In genomic region chr14:79608286-79608685, GRCm38 (mm10) we compare ENCODE assay signal across 24 mouse cellular contexts. TPM values are rescaled to one million over a fixed set of nuclear protein-coding genes. Genes with fewer than 3 reads are reported as not detected.
DNase-seq lines count a peak whose midpoint lies in the region; ATAC-seq and TF ChIP-seq lines count a peak whose summit lies in the region.
"Had no signal": no experiment of that assay in that cellular context is flagged by ENCODE, and none has a peak within 500 bp of the region (broad histone marks: within the 10 kb centered on the region; RNA-seq: fewer than 3 reads in every experiment).

No protein-coding gene starts in this region.

- no peaks in the 10 kb centered on the region for H3K27me3 ChIP-seq in forebrain, embryonic 11.5 days (ENCODE audit: control insufficient read depth, insufficient read depth, low read length)
- H3K27me3 ChIP-seq: CH12.LX, Patski had no signal

- H3K9me3 ChIP-seq in forebrain, embryonic 11.5 days (ENCODE audit: control insufficient read depth, low read length): no peaks in the 10 kb centered on the region
- H3K9me3 ChIP-seq: G1E had no signal

- H3K9ac ChIP-seq in forebrain, embryonic 11.5 days (ENCODE audit: low read length): no peak overlapping the region

- peaks cover 9% of the 10 kb centered on the region; the same call in 1 of the 2 replicates for H3K36me3 ChIP-seq in forebrain, embryonic 11.5 days (ENCODE audit: control insufficient read depth, insufficient read depth, low read length)

- H3K4me1 ChIP-seq in forebrain, embryonic 11.5 days (replicated peaks; ENCODE audit: control insufficient read depth, insufficient read depth, low read length): no peaks in the 10 kb centered on the region

- WGBS in forebrain, embryonic 11.5 days: 95% methylated on average over 6 of the region's 6 CpGs

- ATAC-seq in forebrain, embryonic 11.5 days (replicated peaks; ENCODE audit: low FRiP score): no peak
- ATAC-seq: activated CD4-positive, CD25-positive, alpha-beta regulatory T cell, adult 4 months; CD4-positive, CD25-positive, alpha-beta regulatory T cell, adult 4 months; Patski had no signal

- H3K4me2 ChIP-seq in forebrain, embryonic 11.5 days (ENCODE audit: low read depth, low read length, severe bottlenecking): no peak overlapping the region

- H3K4me3 ChIP-seq in layer of hippocampus, adult 2 months: no peak overlapping the region
- H3K4me3 ChIP-seq in forebrain, embryonic 11.5 days (ENCODE audit: low read depth, low read length): no peak overlapping the region

- peak in 1 of 2 experiments; percentile 3 for DNase-seq in layer of hippocampus, adult 2 months (ENCODE audit: low spot score in 2 of 2)
- DNase-seq in layer of hippocampus, adult 9-10 months (ENCODE audit: low spot score): no peak
- peak; percentile 68 for DNase-seq in fat pad, adult 2 months (ENCODE audit: extremely low read depth, low read depth, low spot score)
- DNase-seq in gonadal fat pad, adult 2 months (ENCODE audit: low read depth): peak; percentile 56
- no peak for DNase-seq in forebrain, embryonic 11.5 days (ENCODE audit: low spot score)
- DNase-seq in embryo, embryonic 9.5 days (ENCODE audit: extremely low spot score): no peak
- DNase-seq: adrenal gland, adult 2 months; adrenal gland, adult 8-10 months; adrenal gland, postnatal 10 days; adrenal gland, postnatal 14 days; adrenal gland, postnatal 25 days; adrenal gland, postnatal 36 days; B cell, adult 2 months; cerebellum, adult 11 months; cerebellum, adult 11-12 months; cerebellum, adult 18-20 months had no signal

- no peak for TF ChIP-seq CTCF in layer of hippocampus, adult 2 months (conservative IDR thresholded peaks at IDR 0.05)

- H3K27ac ChIP-seq in layer of hippocampus, adult 2 months: peak overlapping the region; percentile 4; the same call in 1 of the 2 replicates
- H3K27ac ChIP-seq in forebrain, embryonic 11.5 days (ENCODE audit: low read depth, low read length): no peak overlapping the region

RNA-seq across cellular contexts. Expression of gene Sugt1, which starts 20.8 kb away (rescaled TPM):
- total RNA-seq in layer of hippocampus, adult 2 months (2021): 10 to 100 TPM; 89.7 to 92.1 TPM
- 7.8 TPM in 2 replicates for polyA plus RNA-seq in gonadal fat pad, adult 2 months (2012; rRNA removed)
- 149 and 150 TPM in 2 replicates for polyA plus RNA-seq in forebrain, embryonic 11.5 days (2014; fragmentation: Nextera tagmentation; extraction: Ambion mirVana)

RNA-seq across cellular contexts. Expression of gene Cnmd, which starts 53.7 kb away (rescaled TPM):
- total RNA-seq in layer of hippocampus, adult 2 months (2021): 1 to 10 TPM; 1.5 to 1.8 TPM
- 3.6 and 5.1 TPM in 2 replicates for polyA plus RNA-seq in gonadal fat pad, adult 2 months (2012; rRNA removed)
- polyA plus RNA-seq in forebrain, embryonic 11.5 days (2014; fragmentation: Nextera tagmentation; extraction: Ambion mirVana): 3.4 and 4.1 TPM in 2 replicates
- total RNA-seq: CH12.LX, ES-E14, MEL had no signal
- polyA plus RNA-seq: activated CD4-positive, CD25-positive, alpha-beta regulatory T cell, adult 4 months; adrenal gland, adult 2 months; C2C12; CD4-positive, CD25-positive, alpha-beta regulatory T cell, adult 4 months; G1E had no signal

Comparison
In these comparisons a context has a peak if more than half of its experiments do, and no peak if none do; other contexts are left out.
1. DNase-seq: peak in fat pad, adult 2 months (single experiment) and gonadal fat pad, adult 2 months (single experiment); none in layer of hippocampus, adult 9-10 months (single experiment), forebrain, embryonic 11.5 days (single experiment) and embryo, embryonic 9.5 days (single experiment).
2. RNA of gene Sugt1, which starts 20.8 kb away (polyA plus RNA-seq): 149 to 150 TPM in forebrain, embryonic 11.5 days; 7.8 TPM in gonadal fat pad, adult 2 months; every median in the first group is over 10 times any median in the second.